Mouse (Mus musculus) midbrain, postnatal 0 days (tissue): Measurements from ENCODE around the gene Irf8. TPM values are rescaled to one million over a fixed set of nuclear protein-coding genes. Genes with fewer than 3 reads are reported as not detected.

Source experiments
- ATAC-seq: fragments of 200-750 bp; cut with Nextera tagmentation; 2 replicates; pipeline ENCODE4 v1.8.0; 2017; ENCODE audit warnings: moderate number of reproducible peaks, mild to moderate bottlenecking, moderate TSS enrichment, moderate library complexity; ENCODE audit not compliant: low FRiP score
- DNase-seq: peaks from one replicate; pipeline ENCODE4 v3.0.0-alpha.2; 2015; ENCODE audit warnings: low spot score
- H3K27ac ChIP-seq: fragments of 300-500 bp; sonication (generic); 2 replicates; pipeline ENCODE4 v1.5.1; 2014; ENCODE audit warnings: low read depth, mild to moderate bottlenecking, low read length, mixed read lengths
- H3K27me3 ChIP-seq: fragments of 300-500 bp; sonication (generic); 2 replicates; pipeline ENCODE4 v1.6.1; 2014; ENCODE audit warnings: low read length, control low read depth, mixed read lengths; ENCODE audit not compliant: insufficient read depth
- H3K36me3 ChIP-seq: fragments of 300-500 bp; sonication (generic); 2 replicates; pipeline ENCODE4 v1.6.1; 2014; ENCODE audit warnings: low read length, control low read depth, mixed read lengths; ENCODE audit not compliant: insufficient read depth
- H3K4me1 ChIP-seq: fragments of 300-500 bp; sonication (generic); 2 replicates; pipeline ENCODE4 v1.6.1; 2014; ENCODE audit warnings: mild to moderate bottlenecking, control low read depth, antibody characterized with exemption, low read length, mixed read lengths; ENCODE audit not compliant: insufficient read depth
- H3K4me2 ChIP-seq: fragments of 300-500 bp; sonication (generic); 2 replicates; pipeline ENCODE4 v1.6.1; 2014; ENCODE audit warnings: low read depth, mild to moderate bottlenecking, low read length, mixed read lengths; ENCODE audit not compliant: poor library complexity, severe bottlenecking
- H3K4me3 ChIP-seq: fragments of 300-500 bp; sonication (generic); 2 replicates; pipeline ENCODE4 v1.5.1; 2014; ENCODE audit warnings: low read depth, mild to moderate bottlenecking, low read length, moderate library complexity
- H3K9ac ChIP-seq: fragments of 300-500 bp; sonication (generic); replicated peaks from 2 replicates; pipeline ENCODE4 v1.6.1; 2014; ENCODE audit warnings: mild to moderate bottlenecking, low read length, moderate library complexity, mixed read lengths; ENCODE audit not compliant: poor library complexity, severe bottlenecking
- H3K9me3 ChIP-seq: fragments of 300-500 bp; sonication (generic); 2 replicates; pipeline ENCODE4 v1.6.1; 2016; ENCODE audit warnings: low read length, control low read depth
- CTCF ChIP-seq: IDR thresholded peaks from 2 replicates; pipeline ENCODE4 v1.5.1; 2016; ENCODE audit warnings: antibody characterized with exemption, mild to moderate bottlenecking
- WGBS: fragments of 180-500 bp; shearing (Covaris S2); extraction: QIAGEN DNeasy Blood & Tissue Kit; methylation state at CpG from one replicate; pipeline ENCODE4 v1.1.7; 2014; 5-methylcytosine and 5-hydroxymethylcytosine counted together
- polyA plus RNA-seq: library from polyadenylated mRNA; unstranded; fragments of >200 nt; fragmentation: Nextera tagmentation; extraction: Ambion mirVana; gene quantifications from 2 replicates; pipeline ENCODE4 v1.2.1, GENCODE M21; 2015
- total RNA-seq: library from RNA; depleted of rRNA; stranded (reverse); fragments of >200 nt; gene quantifications from 2 replicates; pipeline ENCODE4 v1.2.3, GENCODE M21; 2014; rRNA removed

The Irf8 gene
- total and polyA plus RNA-seq, 2 experiments from 2014 or later = 3.2 to 5.0 TPM

DNA sequence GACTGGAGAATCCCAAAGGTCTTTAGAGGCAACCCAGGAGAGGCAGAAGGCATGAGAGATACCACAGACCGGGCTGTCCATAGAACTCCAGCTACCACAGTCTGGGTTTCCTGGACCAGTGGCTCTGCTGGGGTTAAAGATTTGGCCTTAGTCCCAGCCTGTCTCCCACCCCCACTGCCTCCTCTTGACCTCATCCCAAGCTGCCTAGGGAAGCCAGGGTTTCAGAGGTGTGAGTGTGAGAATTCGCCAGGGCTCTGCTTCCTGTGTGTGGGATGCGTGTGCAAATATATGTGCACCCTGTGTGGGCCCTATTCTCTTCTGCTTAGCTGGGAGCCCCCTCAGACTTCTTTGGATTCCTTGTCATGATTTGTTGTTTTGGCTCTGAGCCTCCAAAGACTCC lies 68.6 kb downstream of the Irf8 start:
- H3K36me3 ChIP-seq = no peaks in the 10 kb centered on the region
- no peak for TF ChIP-seq CTCF

More for the DNA sequence above, 68.6 kb downstream of the Irf8 start:
- Histone ChIP-seq H3K9ac (no peak overlapping the region), H3K27ac (no peak overlapping the region), H3K4me1 (no peaks in the 10 kb centered on the region), H3K9me3 (no peaks in the 10 kb centered on the region), H3K4me3 (no peak overlapping the region), H3K27me3 (peaks cover 7% of the 10 kb centered on the region; the same call in 1 of the 2 replicates), H3K4me2 (no peak overlapping the region)
- DNase-seq (no peak), ATAC-seq (no peak)
- 83% methylated on average over 3 of the region's 3 CpGs for WGBS

Other genes starting within 250 kb of the Irf8 start
- gene Gins2, start 147.1 kb upstream of the Irf8 start, total RNA-seq = 5.8 and 18.1 TPM in 2 replicates
- 8.4 and 11.3 TPM in 2 replicates for gene Gins2, start 147.1 kb upstream of the Irf8 start, polyA plus RNA-seq
- 27.4 and 30.9 TPM in 2 replicates for gene 1190005I06Rik, start 88.7 kb upstream of the Irf8 start, total RNA-seq
- 25.4 and 29.5 TPM in 2 replicates for gene 1190005I06Rik, start 88.7 kb upstream of the Irf8 start, polyA plus RNA-seq
- gene Gm27021, start 68.3 kb upstream of the Irf8 start, total RNA-seq = 3.9 and 13.8 TPM in 2 replicates
- gene Gm27021, start 68.3 kb upstream of the Irf8 start, polyA plus RNA-seq = 7.9 and 9.1 TPM in 2 replicates
- gene Cox4i1, start 68.1 kb upstream of the Irf8 start, total RNA-seq = 493 and 558 TPM in 2 replicates
- gene Cox4i1, start 68.1 kb upstream of the Irf8 start, polyA plus RNA-seq = 1,374 and 1,478 TPM in 2 replicates
- gene Emc8, start 67.8 kb upstream of the Irf8 start, total RNA-seq = 30.5 and 43.2 TPM in 2 replicates
- 91.6 and 95.8 TPM in 2 replicates for gene Emc8, start 67.8 kb upstream of the Irf8 start, polyA plus RNA-seq